Mouse (Mus musculus): Measurements from ENCODE around the gene Kif21a.

GRCm38 (mm10) chr15:91017261-91018160 lies 32.2 kb downstream of the Kif21a start:
- TF ChIP-seq CTCF (IDR thresholded peaks at IDR 0.05; ENCODE audit: control insufficient read depth, insufficient read depth, low read length) (no peak), POLR2A (IDR thresholded peaks at IDR 0.05; ENCODE audit: borderline replicate concordance, control insufficient read depth, low read depth, low read length) (no peak)
